Mouse (Mus musculus) liver, postnatal 0 days (tissue): ENCODE data around the gene Nxpe4.

Experiments
- CTCF ChIP-seq: sonication (generic); IDR thresholded peaks from 2 replicates; pipeline ENCODE4 v1.5.1; 2016; ENCODE audit warnings: antibody characterized with exemption, low read depth
- EP300 ChIP-seq: IDR thresholded peaks from 2 replicates; pipeline ENCODE4 v1.6.1; 2016; ENCODE audit warnings: antibody characterized with exemption, low read depth, mild to moderate bottlenecking

GRCm38 (mm10) chr9:48247276-48247675, 85.5 kb downstream of the Nxpe4 start:
- TF ChIP-seq EP300 (no peak), CTCF (no peak)
